Mouse (Mus musculus): Measurements from ENCODE around the gene Keap1.
"Not testable (repeated sequence)": the region's sequence is repeated elsewhere in the genome, so short reads cannot be mapped to it uniquely, and the experiment has no call there.

The Keap1 gene

GRCm38 (mm10) chr9:21233366-21233765, 5.8 kb downstream of the Keap1 start:
- no peak for DNase-seq (ENCODE audit: low spot score in 2 of 2)

DNA sequence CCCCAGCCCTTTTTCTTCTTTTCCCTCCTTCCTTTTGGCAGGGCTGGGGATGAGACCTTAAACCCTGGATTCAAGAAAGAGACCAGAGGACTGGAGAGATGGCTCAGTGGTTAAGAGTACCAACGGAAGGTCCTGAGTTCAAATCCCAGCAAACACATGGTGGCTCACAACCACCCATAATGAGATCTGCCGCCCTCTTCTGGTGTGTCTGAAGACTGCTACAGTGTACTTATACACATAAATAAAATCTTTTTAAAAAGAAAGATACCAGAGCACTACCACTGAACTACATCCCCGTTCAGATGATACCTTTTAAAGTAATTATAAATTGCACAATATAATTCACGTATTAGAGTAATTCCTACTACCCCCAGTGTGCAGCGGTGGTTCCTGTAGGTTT, 6.3 kb downstream of the Keap1 start:
- no peak for DNase-seq (ENCODE audit: low spot score in 2 of 2)

DNA sequence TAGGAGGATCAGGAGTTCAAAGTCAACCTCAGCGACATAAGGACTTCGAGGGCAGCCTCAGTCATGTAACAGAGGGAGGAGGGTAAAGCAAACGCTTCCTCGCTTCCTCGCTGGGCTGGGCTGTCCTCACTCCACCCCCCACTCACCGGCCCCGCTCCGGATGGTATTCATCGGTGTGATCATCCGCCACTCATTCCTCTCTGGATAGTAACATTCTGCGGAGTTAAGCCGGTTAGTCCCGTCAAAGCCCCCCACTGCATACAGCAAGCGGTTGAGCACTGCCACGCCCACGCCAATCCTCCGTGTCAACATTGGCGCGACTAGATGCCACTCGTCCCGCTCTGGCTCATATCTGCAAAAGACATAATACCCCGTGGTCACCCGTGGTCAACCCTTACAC, 7.6 kb downstream of the Keap1 start:
- DNase-seq (ENCODE audit: low spot score in 2 of 2): no peak

GRCm38 (mm10) chr9:21227342-21227741, 11.8 kb downstream of the Keap1 start:
- DNase-seq (ENCODE audit: low spot score in 2 of 2): no peak

DNA sequence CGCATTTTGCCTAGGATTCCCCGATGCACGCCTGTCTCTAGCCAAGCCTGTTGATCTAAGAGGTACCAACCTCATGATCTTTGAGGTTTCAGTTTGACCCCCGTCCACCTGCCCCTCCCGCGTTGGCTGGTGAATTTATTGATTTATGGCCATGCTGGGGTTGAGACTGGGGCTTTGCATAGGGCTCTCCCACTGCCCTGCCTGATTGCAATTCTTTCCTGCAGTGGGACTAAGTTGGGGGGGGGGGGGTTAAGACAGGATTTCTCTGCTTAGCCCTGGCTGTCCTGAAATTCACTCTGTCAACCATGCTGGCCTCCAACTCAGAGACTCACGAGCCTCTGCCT, 13.8 kb downstream of the Keap1 start:
- DNase-seq (ENCODE audit: low spot score in 2 of 2): no peak

GRCm38 (mm10) chr9:21224576-21225414, 14.4 kb downstream of the Keap1 start:
- DNase-seq (ENCODE audit: low spot score in 2 of 2): peak; percentile 33 to 50

DNA sequence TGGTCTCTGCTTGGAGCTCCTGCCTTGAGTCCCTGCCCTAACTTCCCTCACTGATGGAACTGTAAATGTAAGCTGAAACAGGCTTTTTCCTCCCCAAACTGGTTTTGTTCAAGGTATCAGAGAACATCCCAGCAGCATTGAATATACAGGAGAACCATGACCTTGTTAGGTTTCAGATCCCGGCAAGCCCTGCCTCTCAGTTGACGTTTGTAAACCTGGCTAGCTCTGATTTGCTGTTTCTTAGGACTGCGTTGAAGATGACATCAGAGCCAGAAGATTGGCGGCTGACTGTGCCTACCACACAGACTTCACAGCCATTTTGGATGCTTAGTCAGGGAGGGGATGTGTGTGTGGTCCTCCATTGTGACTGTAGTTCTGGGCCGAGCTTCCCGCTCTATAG, 15.3 kb downstream of the Keap1 start:
- no peak for DNase-seq (ENCODE audit: low spot score in 2 of 2)

- DNase-seq (ENCODE audit: low spot score in 2 of 2): not testable (repeated sequence)
These were observed 15.7 kb downstream of the Keap1 start for GRCm38 (mm10) chr9:21223490-21223889.

- DNase-seq (ENCODE audit: low spot score in 2 of 2): no peak
These were observed 17.7 kb downstream of the Keap1 start for GRCm38 (mm10) chr9:21221383-21221929.

GRCm38 (mm10) chr9:21220490-21221382, 18.4 kb downstream of the Keap1 start:
- peak; percentile 87 to 88 for DNase-seq (ENCODE audit: low spot score in 2 of 2)

DNA sequence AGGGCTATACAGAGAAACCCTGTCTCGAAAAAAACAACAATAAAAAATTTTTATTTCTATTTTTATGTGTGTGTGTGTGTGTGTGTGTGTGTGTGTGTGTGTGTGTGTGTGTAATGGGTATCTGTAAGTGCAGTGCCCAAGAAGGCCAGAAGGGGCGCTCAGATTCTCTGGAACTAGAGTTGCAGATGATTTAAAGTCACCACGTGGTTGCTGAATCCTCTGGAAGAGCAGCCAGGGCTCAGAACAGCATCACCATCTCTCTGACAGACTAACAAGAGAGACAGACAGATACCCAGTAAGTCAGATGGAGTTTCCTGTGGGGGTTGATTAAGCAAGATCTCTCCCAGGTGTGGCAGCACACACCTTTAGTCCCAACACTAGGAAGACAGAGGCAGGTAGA, 19.3 kb downstream of the Keap1 start:
- no peak for DNase-seq (ENCODE audit: low spot score in 2 of 2)

DNA sequence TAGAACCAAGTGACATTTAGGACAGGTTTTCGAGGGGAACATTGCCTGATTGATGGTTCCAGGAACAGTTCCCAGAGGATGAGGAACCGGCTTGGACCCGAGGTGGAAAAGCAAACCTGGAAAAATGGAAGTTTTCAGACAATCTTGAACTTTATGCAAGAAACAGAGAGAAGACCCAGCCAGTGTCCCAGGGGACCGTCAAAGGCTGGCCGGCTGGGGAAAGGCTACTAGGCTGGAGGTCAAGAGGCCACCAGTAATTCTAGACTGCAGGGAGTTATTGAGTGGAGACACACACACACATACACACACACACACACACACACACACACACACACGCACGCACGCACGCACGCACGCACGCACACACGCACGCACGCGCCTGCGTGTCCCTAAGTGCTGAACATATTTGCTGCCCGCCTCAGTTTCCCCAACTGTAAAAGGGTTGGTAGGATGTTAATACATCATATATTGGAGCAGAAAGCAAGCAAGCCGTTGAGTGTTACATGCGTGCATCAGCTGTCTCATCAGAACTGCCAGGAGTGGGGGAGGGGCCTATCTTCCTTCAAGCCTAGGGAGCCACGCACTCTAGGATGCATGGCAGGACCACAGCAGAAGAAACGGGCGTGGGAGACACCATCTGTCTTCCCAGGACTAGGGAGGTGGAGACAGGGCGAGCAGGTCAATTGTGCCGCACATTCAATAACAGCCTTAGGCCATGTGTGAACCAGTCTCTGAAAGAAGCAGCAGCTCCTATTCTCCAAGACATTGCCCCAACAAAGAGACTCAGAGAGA, 22.9 kb downstream of the Keap1 start:
- DNase-seq (ENCODE audit: low spot score in 2 of 2): no peak

- DNase-seq (ENCODE audit: low spot score in 2 of 2): no peak
These were observed 25.5 kb downstream of the Keap1 start for GRCm38 (mm10) chr9:21213617-21214190.

DNA sequence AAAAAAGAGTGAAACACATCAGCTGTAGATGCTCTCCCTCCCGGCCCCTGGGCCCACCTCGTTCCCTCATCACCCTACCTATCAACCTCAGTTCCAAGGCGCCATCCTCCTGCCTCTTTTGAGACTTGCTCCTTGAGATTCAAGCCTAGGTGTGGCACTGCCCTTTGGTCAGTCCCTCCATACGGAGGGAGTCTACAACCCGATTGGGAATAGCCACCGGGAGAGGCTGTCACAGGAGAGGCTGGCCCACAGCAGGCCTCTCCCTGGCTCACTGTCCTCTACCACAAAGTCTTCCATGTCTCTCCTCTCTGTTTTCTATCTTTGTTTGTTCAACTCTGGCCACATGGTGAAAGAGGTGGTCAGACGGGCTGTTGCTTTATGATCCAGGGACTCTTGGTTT, 27.5 kb downstream of the Keap1 start:
- no peak for DNase-seq (ENCODE audit: low spot score in 2 of 2)

DNA sequence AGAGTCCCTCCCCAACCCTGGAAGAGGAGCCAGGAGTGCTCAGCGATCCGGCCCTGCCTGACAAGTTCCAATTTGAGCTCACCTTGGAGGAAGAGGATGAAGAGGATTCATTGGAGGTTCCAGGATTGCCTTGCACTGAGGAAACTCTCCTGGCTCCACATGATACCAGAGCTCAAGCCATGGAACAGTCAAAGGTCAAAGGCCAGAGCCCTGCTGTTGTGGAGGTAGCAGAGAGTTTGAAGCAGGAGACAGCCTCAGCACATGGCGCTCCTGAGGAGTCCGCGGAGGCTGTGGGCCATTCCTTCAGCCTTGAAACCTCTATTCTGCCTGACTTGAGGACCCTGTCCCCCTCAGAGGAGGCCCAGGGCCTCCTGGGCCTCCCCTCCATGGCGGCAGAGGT, 28.3 kb downstream of the Keap1 start:
- no peak for DNase-seq (ENCODE audit: low spot score in 2 of 2)

DNA sequence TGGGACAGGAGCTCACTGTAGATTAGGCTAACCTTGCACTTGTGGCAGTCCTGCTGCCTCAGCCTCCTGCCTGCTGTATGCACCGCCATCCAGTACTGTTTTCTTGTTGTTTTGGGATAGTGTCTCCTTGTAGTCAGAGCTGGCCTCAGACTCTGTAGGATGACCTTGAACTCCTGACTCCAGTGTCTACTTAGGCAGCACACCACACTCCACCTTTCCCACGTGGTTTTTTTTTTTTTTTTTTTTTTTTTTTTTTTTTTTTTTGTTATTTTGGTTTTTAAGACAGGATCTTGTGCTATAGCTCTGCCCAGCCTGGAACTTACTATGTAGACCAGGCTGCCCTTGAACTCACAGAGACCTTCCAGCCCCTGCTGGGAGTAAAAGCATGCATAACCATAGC, 30.5 kb downstream of the Keap1 start:
- DNase-seq (ENCODE audit: low spot score in 2 of 2): no peak

GRCm38 (mm10) chr9:21206848-21207247, 32.3 kb downstream of the Keap1 start:
- DNase-seq (ENCODE audit: low spot score in 2 of 2): no peak

- no peak for DNase-seq (ENCODE audit: low spot score in 2 of 2)
These were observed 34.5 kb downstream of the Keap1 start for GRCm38 (mm10) chr9:21204528-21205272.

DNA sequence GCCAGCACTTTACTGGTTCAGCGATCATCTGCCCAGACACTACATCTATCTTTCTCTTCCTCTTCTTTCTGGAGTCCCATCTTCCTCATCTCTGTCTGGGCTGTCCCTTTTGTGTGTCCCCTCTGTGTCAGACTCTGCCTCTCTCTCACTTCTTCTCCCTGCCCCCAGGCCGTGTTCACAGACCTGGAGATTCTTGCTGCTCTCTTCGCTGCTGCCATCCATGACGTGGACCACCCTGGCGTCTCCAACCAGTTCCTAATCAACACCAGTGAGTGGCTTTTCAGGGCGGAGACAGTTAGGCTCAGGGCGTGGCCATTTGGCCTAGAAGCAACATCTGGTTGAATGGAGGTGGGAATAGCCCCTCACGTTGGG, 35.0 kb downstream of the Keap1 start:
- no peak for DNase-seq (ENCODE audit: low spot score in 2 of 2)

GRCm38 (mm10) chr9:21198960-21199359, 40.2 kb downstream of the Keap1 start:
- no peak for DNase-seq (ENCODE audit: low spot score in 2 of 2)

DNA sequence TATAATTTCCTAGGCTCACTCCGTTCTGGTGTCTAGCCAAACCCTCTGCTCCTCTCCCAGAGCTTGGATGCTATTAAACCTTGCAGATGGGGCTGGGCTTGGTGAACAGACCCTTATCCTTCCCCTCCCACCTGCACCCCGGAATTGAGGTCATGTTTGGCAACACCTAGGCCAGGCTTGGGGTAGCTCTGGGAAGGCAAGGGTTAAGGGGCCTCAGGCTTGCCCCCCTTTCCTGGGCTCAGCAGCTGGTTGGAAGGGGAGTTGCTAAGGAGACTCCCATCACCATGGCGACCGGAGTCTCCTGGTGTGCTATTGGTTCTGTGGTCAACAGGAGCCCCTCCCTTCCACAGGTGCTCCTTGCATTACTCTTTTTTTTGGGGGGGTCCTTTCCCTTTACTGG, 41.2 kb downstream of the Keap1 start:
- DNase-seq (ENCODE audit: low spot score in 2 of 2): no peak

Measured in urinary bladder, adult 18-20 months (tissue).